Mouse (Mus musculus) testis, adult 10 weeks (tissue): ENCODE data around the gene Bud31. TPM values are rescaled to one million over a fixed set of nuclear protein-coding genes. Genes with fewer than 3 reads are reported as not detected.

Source experiments
- polyA plus RNA-seq: library from polyadenylated mRNA; stranded (reverse); fragments of 350-450 nt; fragmentation: Illumina TruSeq; extraction: RNeasy Lipid Tissue Mini Kit (QIAGEN cat#74804); gene quantifications from one replicate; pipeline ENCODE4 v1.2.3, GENCODE M21; 2014; ENCODE audit warnings: low read depth, low replicate concordance

The Bud31 gene
- polyA plus RNA-seq = 259 TPM

DNA sequence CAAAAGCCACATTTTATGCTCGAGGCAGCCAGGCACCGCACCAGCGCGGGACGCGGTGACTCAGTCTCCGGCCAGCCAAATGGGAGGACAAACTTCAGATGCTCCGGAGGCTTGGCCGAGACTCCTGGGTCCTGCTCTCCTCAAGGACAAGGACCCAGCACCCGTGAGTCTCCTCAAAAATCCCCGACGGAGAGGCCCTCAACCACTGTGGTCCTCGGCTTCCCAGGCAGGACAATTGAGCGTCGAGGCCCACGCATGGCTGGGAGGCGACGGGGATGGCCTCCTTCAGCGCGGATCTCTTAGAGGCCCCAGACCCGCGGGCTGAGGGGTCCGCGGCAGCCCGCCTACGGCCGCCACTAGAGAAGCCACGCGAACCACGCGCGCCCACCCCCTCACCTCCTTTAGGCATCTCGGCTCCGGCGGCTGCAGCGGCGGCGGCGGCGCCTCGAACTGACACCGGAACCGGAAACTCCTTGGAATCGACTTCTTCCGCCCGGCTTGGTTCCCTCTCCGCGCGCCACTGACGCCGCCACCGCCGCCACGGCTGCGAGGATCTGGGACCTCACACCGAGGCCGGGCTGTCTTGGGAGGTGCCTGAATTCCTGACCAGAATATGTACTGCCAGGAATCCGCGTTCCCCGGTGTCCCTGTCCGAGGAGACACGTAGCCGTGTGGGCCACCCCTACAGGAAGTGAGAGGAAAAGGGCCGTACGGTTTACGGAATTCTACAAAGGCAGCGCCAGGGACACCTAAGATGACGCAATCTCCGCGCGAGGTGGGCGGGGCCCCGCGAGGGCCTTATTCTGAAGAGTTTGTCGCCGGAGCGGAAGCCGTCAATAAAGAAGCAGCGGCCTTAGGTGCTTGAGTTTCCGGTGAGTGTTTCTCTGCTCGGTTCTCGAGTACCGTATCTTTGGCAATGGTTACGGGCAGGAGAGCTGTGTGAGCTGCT lies at the start of gene Bud31, which contains the start of gene Pdap1:
TSS of gene Bud31 (plus strand) at position 792 of the 949 bp plus-strand sequence.
TSS of gene Pdap1 (minus strand) at position 668 of the 949 bp plus-strand sequence.

DNA sequence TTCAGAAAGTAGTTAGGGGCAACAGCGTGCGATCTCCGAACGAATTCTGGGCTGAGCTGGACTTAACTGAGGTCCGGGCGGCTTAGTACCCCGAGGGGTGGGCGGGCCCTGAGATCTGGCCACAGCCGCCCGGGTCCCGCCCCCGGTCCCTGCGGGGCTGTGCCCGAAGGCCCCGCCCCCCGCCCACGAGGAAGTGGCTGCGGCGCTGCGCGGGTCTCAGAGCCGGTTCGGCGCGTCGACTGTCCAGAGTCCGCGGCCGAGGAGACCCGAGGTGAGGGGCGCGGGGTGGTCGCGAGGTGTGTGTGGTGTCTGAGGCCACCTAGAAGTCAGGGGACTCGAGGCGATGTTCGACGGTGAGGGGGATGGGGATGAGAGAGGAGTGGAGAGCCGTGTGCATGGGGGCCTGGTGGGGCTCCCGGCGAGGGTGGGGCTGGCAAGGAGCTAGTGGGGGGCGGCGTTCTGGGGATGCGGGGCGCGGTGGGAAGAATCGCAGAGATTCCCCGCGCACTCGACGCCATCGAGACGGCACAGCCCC lies 26.0 kb upstream of the Bud31 start, which contains the start of gene Arpc1b:
TSS of gene Arpc1b (plus strand) at position 145 of the 535 bp plus-strand sequence.

DNA sequence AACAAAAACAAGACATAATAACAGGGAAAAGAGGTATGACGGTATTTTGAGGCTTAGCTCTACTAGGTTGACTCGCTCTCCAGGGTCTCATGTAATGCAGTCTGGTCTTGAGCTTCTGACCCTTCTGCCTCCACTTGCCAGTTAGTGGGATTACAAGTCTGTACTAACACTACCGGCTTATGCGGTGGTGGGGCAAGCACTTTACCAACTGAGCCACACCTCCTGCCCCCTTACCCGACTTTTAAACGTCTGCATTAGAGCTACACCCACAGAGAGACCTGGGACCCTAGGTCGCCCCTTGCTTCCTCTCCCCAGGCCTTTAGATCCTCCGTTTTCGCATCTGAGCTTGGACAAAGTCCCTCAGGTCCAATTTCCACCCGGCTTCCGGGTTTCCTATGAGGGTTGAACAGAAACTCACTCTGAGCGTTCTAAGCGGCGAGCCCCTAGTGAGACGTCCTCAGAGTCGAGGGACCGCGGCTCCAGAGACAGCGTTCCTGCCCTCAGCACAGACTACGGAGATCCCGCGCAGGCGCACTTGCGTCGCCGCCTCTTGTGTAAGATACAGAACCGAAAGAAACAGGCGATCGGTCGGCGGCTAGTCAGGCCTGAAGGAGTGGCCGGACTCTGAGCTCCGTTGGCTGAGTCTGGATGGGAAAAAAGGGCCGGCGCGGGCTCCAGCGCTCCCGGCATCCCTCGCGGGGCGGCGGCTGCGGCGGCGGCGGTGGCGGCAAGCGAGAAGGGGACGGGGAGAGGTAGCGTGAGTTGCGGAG lies 26.6 kb downstream of the Bud31 start, which contains the start of the genes Ptcd1 and Cpsf4:
TSS of gene Ptcd1 (minus strand) at position 573 of the 770 bp plus-strand sequence.
TSS of gene Cpsf4 (plus strand) at position 678 of the 770 bp plus-strand sequence.

DNA sequence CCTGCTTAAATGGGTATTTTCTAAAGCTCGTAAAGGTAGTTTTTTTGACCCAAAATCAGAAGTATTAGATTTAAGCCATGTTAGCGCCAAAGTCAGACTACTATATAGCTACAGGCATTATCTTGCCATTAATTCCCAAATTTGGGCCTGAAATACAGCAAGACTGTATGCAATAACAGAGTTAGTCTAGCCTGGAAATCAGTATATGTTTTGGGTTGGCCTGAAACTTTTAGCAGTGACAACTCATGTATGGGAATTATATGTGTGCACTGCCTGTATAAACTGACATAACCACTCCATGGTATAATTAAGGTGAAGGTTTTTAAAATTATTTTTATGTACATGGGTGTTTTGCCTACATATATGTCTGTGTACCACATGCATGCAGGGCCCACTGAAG lies 51.8 kb downstream of the Bud31 start, which contains the start of gene Atp5j2:
TSS of gene Atp5j2 (minus strand) at position 101 of the 400 bp plus-strand sequence.

Other genes starting within 250 kb of the Bud31 start
- 26.5 TPM for gene Smurf1, start 174.5 kb upstream of the Bud31 start, polyA plus RNA-seq
- 52.5 TPM for gene Gm4871, start 107.6 kb upstream of the Bud31 start, polyA plus RNA-seq
- gene 1700018F24Rik, start 97.4 kb upstream of the Bud31 start, polyA plus RNA-seq = 98.7 TPM
- 33.9 TPM for gene Arpc1a, start 56.5 kb upstream of the Bud31 start, polyA plus RNA-seq
- gene Kpna7, start 56.3 kb upstream of the Bud31 start, polyA plus RNA-seq = 0.15 TPM
- 6.2 TPM for gene Arpc1b, start 26.1 kb upstream of the Bud31 start, polyA plus RNA-seq
- gene Pdap1, start 124 bp upstream of the Bud31 start, polyA plus RNA-seq = 46.0 TPM
- gene Ptcd1, start 26.7 kb downstream of the Bud31 start, polyA plus RNA-seq = 1.6 TPM
- gene Cpsf4, start 26.9 kb downstream of the Bud31 start, polyA plus RNA-seq = 3.9 TPM
- gene Atp5j2, start 51.7 kb downstream of the Bud31 start, polyA plus RNA-seq = 12.5 TPM
- 2.4 TPM for gene Zkscan14, start 61.5 kb downstream of the Bud31 start, polyA plus RNA-seq
- 11.5 TPM for gene Zkscan5, start 64.2 kb downstream of the Bud31 start, polyA plus RNA-seq
- 31.9 TPM for gene Zfp655, start 91.4 kb downstream of the Bud31 start, polyA plus RNA-seq
- gene Zscan25, start 140.1 kb downstream of the Bud31 start, polyA plus RNA-seq = 0.11 TPM
- 0.60 TPM for gene Cyp3a57, start 204.9 kb downstream of the Bud31 start, polyA plus RNA-seq